Mouse (Mus musculus) embryonic fibroblast, embryonic 13.5 days (primary cell): ENCODE data around the gene 4930469K13Rik.

Experiments
- CTCF ChIP-seq: IDR thresholded peaks from 2 replicates; pipeline ENCODE4 v1.5.1; 2011; ENCODE audit warnings: mild to moderate bottlenecking, control low read depth, low read length, moderate library complexity, borderline replicate concordance; ENCODE audit not compliant: insufficient read depth
- POLR2A ChIP-seq: IDR thresholded peaks from 2 replicates; pipeline ENCODE4 v1.6.1; 2011; ENCODE audit warnings: low read depth, mild to moderate bottlenecking, control low read depth, low read length, moderate library complexity

DNA sequence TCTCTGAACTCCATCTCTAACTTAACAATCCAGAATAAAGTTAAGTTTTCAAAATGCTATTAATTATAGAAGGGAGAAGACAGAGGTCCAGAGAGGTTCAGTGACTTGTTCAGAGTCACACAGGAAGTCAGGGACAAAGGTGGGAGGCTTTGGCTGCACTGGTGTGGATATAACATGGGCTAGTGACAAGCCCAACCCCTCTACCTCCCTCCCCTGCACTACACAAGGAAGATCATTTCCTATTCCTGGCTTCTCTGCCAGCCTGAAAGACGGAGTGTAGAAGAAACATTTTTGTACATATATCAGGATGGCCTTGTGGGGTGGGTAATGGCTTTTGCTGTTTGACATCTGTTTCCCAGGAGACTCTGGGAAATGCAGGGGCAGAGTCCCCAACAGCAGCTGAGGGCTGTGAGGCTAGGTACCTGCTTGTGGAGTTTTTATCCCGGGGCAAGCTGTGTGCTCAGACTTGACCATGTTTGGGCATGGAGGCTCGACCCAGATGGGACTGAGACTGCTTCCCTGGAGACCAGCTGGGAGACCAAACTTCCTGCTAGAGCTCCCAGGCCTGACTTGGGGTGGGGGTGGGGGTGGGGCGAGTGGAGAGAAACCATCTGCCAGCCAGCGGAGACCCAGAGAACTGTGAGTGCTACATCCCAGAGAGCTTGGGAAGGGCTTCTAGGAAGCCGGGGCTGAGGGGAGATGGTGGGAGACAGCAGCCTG lies 135.5 kb downstream of the 4930469K13Rik start, which contains the start of gene Kcnmb1:
- TF ChIP-seq POLR2A: no peak
- TF ChIP-seq CTCF: no peak
